Mouse (Mus musculus) forebrain, embryonic 15.5 days (tissue): Measurements from ENCODE around the gene Rab3gap2. TPM values are rescaled to one million over a fixed set of nuclear protein-coding genes. Genes with fewer than 3 reads are reported as not detected.

Source experiments
- microRNA counts: library from miRNA; unstranded; fragments of <30 nt; microRNA quantifications from one replicate; lab custom pipeline; 2016
- microRNA-seq: library from miRNA; unstranded; fragments of <30 nt; microRNA quantifications from one replicate; pipeline ENCODE4, GENCODE M21; 2016
- polyA plus RNA-seq: library from polyadenylated mRNA; unstranded; fragments of >200 nt; fragmentation: Nextera tagmentation; extraction: Ambion mirVana; gene quantifications from 2 replicates; pipeline ENCODE4 v1.2.1, GENCODE M21; 2015

The Rab3gap2 gene
- polyA plus RNA-seq, 1 experiment from 2014 or later: 25.8 TPM

MicroRNAs encoded within 50 kb of the gene (microRNA counts, 519-probe panel; counts per million panel counts)
- microRNA mmu-miR-194 (lab: Ali Mortazavi, UCI) (2,231 counts per million, percentile 38 among the panel's probes with 10 or more counts), microRNA mmu-miR-664 (lab: Ali Mortazavi, UCI) (not detected)

Small RNA genes within 50 kb of the gene (microRNA-seq; reads per million reads assigned to microRNA genes)
- gene Mir194-1 (1.3 reads per million), gene Mir215 (3.3 reads per million, percentile 9 among the genes with 10 or more reads in this experiment), gene Mir664 (10.3 reads per million, percentile 25 among the genes with 10 or more reads in this experiment)

Other genes with a start within 250 kb of the Rab3gap2 start
- gene Mark1, start 204.5 kb upstream of the Rab3gap2 start, polyA plus RNA-seq: 14.6 and 14.7 TPM in 2 replicates
- 19.2 and 19.9 TPM in 2 replicates for gene Iars2, start 125.3 kb downstream of the Rab3gap2 start, polyA plus RNA-seq
- gene Bpnt1, start 128.0 kb downstream of the Rab3gap2 start, polyA plus RNA-seq: 34.5 and 40.9 TPM in 2 replicates
- gene Eprs, start 158.9 kb downstream of the Rab3gap2 start, polyA plus RNA-seq: 144 and 150 TPM in 2 replicates